Mouse (Mus musculus): ENCODE measurements around the gene Rad51b.

DNA sequence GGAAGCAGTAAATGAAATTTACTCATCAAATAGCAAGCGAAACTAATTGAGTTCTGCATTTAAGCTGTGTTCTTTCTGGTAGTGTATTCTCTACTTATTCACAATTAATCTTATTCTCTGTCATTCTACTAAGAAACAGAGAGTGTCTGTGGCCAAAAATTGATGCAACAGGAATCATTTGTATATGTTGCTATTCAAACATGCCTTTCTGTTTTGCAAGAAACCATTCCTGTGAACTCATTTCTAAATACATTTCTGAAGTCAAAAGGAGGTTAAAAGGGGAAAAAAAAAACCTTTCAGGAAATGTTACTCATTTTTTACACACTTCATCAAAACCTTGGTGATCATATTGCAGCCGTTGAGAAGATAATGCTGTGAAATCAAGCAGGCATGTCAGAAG is 96.6 kb downstream of the Rad51b start:
- TF ChIP-seq CTCF (IDR thresholded peaks at IDR 0.05), result no peak
- no peak for TF ChIP-seq POLR2A (IDR thresholded peaks at IDR 0.05; ENCODE audit: insufficient read depth, low read depth, low read length)
- TF ChIP-seq EP300 (IDR thresholded peaks at IDR 0.05; ENCODE audit: insufficient read depth, low read depth, low read length), result no peak

Measured in heart, adult 2 months (tissue).